Mouse (Mus musculus): Measurements from ENCODE around the gene Dab2ip.

The Dab2ip gene

DNA sequence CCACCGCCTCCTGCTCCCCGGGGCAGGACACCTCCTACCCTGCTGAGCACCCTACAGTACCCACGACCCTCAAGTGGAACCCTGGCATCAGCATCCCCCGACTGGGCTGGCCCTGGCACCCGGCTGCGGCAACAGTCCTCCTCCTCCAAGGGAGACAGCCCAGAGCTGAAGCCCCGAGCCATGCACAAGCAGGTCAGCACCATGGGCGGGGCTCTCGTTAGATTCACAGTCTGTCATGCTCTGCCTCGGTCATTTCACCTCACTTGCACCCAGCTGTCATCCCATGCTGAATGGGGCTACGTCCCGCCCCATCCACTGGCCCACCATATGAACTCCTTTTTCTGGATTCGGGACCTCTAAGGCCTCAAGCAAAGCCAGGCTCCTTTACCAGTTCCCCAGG, 162.5 kb downstream of the Dab2ip start:
- no peak for DNase-seq

DNA sequence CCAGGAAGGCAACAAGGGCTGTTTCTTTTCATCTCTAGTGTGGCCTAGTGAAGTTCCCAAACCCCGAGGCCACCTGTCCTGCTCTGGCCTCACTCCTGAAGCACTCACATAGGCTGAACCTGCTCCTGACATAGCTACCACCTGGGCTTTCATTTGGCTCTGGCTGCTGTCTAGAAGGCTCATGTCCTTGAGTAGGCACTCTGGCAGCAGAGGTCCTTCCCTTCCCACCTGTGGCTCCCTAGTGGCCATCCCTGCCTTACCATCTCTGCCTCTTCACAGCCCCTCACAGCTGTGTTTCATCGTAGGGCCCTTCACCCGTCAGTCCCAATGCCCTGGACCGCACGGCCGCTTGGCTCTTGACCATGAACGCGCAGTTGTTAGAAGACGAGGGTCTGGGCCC, 162.9 kb downstream of the Dab2ip start:
- no peak for DNase-seq

DNA sequence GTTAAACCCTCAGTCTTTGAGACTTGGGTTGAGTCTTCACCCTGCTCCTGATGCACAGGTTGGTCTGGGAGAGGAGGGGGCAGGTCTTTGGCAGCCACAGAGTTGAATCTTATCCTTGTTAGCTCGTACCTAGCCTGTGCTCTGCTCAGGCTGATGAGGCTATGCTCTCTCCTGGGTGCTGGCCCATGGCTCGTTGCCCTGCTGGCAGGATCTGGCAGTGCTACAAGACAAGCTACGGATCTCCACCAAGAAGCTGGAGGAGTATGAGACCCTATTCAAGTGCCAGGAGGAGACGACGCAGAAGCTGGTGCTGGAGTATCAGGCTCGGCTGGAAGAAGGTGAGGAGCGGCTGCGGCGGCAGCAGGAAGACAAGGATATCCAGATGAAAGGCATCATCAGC, 164.8 kb downstream of the Dab2ip start:
- no peak for DNase-seq

DNA sequence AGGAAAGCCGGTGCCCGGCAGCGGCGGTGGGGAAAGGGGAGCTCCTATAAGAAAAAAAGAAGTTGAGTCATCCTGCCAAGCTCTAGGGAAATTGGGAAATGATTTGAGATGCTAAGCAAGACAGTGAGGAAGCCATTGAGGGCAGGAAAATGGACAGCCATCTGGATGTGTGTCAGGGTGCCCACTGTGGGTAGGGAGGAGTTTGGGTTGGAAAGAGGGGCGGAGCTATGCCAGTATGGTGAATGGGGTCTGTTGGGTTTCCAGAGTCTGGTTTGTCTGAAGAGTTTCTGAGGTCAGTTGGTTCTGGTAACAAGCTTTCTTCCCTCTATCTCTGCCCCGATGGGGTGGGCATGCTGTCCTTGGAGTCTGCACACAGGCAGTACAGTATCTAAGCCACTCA, 165.2 kb downstream of the Dab2ip start:
- no peak for DNase-seq

DNA sequence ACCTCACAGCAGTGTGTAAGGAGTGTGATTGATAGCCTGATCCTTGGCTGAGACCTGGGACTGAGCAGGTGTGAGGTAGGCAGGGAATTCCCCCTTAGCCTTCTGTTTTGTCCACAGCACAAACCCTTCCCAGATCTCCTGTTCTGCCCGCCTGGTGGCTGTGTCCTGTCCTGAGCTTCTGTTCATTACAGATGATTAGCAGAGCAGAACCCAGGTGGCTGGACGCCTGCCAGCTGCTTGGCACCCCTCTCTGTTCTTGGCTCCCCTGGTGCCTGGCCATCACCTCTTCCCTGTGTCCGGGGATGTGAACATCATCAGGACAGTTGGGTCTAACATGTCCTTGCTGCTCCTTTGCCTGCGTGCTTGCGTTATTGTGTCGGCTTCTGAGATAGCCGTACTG, 165.6 kb downstream of the Dab2ip start:
- DNase-seq, result no peak

DNA sequence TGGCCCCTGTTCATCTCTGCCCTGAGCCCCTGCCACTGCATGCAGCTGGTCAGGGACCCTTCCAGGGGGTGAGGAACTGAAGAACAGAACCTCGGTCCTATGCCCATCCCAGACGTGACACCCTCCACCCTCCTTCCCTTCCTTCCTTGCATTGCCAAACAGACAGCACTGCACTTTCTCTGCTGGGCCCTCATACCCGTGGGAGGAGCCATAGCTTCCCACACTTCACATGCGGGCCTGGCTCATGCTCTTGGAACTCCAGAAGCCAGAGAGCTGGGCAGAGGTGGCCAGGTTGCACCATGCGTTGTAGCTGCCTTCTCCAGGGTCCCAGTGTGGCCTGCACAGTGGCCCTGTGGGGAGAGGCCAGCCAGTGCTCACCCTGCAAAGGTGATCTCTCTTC, 170.6 kb downstream of the Dab2ip start:
- DNase-seq, result peak; percentile 65

DNA sequence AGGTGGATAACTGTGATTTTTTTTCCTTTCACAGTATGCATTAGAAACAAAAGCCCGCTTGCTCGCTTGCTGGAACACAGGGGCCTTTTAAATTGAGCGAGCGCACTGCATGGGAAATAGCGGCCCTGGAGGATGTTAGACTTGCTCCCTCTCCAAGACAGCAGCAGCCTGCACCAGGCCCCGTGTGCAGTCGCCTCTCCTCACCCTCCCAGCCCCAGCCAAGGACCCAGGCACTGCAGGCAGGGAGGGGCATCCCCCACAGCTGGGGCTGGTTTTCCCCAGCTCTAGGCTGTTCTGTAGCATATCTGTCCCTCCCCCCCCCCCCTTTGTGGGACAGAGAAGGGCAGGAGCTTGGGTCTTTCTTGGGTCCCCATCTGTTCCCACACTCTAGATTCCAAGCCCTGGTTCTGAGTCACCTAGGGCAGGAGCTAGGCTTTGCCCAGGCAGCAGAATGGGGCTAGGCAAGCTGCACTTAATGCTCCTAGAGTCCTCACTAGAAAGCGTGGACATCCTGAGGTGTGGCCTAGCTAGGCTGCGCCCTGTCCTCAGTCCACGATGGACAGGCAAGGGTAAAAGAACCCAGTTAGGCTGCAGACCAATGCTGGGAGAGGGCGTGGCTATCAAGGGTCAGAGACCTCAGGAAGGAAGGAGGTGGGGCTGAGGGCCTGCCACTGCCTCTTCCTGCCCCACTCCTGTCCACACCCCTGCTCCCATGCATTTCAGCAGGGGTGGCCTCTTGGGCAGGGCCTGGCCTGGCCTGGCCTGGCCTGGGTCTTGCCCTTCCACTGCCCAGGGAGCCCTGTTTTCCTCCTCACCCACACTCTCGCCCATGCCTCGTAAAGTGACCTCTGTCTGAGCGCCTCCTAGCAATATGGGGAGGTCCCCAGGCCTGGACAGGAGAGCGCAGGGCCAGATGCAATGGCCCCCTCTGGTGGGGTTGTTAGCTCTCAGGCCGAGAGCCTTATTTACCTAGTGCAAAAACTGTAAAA, 171.3 kb downstream of the Dab2ip start:
- DNase-seq, result no peak

DNA sequence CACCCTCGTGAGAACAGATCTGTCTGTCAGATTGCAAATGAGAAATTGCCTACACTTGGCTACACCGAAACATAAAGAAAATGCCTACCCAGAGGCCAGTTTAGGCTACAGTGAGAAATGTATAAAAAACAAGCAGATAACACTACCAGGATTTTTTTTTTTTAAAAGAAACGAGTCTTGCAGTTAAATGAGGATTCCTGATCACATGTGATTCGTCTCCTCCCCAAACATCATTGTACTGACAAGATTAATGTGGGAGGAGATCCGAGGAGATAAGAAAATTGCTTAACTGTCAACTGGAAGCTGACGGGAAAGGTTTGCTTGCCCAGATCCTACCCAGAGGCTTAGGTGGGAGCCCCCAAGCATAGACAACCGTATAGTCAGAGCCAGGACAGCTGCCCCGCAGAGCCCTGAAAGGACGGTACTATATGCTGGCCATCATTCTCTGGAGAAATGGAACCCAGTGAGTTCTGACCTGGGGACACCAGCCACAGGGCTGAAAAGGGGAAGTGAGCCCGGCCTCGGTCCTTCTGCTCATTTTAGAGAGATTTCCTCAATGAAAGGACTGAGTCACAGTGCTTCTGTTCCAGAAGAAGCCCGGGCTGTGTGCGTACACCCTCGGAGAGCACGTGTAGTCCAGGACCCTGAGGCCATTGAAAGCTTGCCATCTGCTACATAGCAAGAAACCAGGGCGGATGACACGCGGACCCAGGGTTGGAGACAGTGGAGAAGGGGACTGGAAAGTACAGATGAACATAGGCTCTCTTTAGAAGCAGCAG, 173.8 kb downstream of the Dab2ip start:
- DNase-seq, result no peak

DNA sequence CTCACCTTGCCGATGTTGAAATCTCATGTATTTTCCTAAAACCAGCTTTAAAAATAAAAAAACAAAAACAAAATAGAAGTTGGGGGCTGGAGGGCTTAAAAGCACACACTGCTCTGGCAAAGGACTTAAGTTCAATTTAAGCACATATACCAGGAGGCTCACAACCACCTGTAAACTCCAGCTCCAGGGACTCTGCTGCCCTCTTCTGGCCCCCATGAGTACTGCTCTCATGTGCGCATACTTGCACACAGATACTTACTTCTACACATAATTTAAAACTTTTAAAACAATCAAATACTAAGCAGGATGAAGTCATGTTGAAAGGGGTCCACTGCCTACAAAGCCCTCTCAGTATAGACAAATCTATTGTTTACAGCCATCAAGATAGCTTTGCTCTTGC, 176.9 kb downstream of the Dab2ip start:
- no peak for DNase-seq

DNA sequence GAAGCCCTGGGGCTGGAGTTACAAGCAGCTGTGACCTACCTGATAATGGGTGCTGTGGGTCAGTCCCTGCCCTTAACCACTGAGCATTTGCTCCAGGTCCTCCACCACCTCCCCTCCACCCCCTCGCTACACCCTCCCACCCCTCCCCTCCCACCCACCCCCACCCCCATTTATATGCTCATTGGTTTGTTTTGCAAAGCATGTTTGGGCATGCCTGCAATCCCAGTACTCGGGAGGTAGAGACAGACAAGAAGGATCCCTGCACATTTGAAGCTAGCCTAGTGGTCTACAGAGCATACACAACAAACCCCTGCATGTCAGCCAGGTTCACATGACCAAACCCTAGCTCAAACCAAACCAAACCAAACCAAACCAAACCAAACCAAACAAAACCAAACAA, 178.0 kb downstream of the Dab2ip start:
- DNase-seq, result no peak

DNA sequence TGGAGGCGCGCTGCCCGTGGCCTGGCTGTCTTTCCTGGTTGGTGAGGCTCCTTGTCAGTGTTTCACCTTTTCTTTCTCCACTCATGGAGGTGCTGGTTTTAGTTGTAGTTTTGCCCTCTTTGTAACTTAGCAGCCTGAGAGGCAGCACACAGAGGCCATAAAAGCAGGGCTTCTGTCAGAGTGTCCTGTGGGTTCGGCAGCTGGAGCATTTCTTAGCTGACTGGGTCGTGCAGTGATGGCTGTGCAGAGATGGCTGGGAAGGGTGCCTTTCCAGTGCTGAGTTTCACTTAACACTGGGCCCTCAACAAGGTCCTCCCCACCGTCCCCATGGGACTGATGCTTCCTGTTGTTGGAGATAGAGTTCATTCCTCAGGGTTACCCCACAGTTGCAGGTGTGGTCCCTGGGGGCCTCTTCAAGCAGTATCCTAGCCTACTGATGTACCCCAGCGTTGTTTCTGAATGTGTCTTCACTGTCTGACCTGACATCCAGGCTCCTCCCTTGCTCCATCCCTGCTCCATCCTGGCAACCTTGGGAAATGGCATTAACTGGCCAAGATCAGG, 179.5 kb downstream of the Dab2ip start:
- no peak for DNase-seq

DNA sequence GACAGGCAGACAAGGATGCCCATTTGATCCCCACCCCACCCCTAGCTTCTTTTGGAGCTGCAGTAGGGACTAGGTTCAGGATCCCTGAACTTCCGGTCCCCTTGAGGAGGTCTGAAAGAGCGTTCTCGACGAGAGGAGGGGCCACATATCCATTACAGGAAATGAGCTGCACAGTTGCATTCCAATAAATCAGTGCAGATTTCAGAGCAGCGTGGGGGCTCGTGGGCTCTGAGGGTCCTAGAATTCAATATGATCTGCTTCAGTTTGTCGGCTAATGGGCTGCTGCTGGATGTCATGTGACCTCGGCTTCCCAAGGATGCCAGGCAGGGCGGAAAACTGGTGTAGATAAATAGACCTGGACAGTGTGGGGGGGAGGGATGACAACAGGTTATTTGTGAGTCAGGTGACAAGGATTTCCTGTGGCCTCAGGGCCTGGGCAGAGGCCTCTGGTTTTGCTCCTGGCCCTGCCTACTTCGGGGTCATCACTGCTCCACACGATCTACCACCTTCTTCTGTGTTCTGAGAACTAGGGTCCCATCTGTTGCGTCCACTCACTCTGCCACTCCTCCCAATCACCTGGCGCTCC, 181.7 kb downstream of the Dab2ip start:
- DNase-seq, result no peak

DNA sequence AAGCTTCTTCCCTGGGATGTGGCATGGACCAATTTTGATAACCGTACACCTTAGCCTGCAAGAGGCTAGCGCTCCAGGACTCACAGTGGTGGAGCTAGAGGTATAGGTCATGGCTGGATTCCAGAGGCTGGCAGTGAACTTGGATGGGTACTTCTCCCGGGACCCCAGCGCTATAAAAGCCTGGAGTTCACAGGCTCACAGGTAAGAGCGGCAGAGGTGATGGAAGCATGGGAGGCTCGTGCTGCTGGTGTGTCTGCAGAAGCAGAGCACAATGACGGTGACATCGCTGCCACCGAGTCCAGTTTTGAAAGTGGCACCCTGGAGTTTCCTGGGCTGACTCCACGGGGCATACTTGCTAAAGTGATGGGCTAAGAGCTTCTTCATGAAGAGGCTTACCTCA, 187.8 kb downstream of the Dab2ip start:
- DNase-seq, result no peak

DNA sequence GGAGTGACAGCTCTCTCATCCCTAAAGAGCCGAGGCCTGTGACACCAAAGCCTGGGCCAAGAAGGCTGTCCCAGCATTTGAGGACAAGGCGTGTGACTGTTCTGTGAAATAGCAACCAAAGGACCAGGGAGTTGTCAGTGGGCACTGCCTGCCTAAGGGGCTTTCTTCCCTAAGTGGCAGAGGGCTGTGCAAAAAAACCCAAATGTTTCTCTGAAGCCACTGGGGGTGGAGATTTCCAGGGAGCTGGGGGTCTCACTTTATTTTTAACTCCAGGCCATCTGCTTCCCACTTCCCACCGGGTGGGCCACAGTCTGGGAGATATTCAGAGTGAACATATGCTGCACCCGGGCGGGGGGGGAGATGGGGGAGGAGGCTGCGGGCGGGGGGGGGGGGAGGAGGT, 188.6 kb downstream of the Dab2ip start:
- DNase-seq, result no peak

DNA sequence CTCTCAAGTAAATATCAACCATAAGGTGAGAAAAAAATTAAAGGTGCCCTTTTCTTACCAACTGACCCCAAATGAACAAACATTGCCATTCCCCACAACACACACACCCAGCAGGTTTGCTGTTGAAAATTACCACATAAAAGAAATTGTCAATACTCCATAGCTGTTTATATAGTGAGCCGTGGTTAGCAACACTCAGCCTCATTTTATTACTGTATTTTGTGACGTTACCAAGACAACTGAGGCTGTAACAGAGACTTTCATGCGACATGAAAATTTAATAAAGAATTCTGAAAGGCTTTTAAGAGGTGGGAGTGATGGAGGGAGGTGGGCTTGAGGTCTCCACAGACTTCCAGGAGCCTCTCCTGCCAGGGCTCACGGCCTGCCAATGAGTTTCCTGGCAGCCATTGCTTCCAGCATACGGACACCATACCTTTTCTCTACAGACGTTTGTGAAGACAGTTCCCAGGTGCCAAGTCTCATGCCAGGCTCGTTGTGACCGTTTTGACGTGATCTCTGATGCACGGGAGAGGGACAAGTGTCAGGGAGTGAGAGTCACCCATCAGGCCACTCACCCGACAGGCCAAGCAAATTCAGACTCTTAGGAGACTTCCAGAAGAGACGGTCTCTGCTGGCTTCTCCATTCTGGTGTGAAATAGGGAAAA, 189.4 kb downstream of the Dab2ip start:
- DNase-seq, result no peak

DNA sequence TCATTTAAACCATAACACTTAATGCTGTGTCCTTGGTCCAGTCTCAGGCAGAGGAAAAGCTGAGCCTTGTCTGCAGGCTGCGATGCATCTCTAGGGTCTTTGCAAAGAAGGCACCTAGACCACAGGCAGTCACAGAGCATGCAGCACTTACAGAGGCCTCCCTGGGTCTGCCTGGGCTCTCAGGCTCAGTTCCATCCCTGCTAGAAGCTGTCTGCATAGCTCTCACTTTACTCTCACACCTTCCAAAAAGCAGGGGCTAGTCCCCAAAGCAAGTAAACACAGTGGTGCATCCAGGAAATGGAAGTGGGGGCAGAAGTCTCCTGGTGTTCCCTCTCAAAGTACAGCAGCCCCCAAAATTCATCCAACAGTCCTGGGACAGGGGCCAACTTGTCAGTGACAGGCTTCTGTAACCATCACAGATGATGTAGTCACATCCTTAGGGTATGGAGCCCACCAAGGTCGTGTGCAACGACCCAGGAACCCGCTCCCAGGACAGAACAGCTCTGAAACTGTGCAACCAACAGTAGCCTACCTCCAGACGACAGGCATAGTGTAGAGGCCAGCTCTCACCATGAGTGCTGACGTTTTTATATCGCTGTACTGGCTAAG, 192.6 kb downstream of the Dab2ip start:
- no peak for DNase-seq

DNA sequence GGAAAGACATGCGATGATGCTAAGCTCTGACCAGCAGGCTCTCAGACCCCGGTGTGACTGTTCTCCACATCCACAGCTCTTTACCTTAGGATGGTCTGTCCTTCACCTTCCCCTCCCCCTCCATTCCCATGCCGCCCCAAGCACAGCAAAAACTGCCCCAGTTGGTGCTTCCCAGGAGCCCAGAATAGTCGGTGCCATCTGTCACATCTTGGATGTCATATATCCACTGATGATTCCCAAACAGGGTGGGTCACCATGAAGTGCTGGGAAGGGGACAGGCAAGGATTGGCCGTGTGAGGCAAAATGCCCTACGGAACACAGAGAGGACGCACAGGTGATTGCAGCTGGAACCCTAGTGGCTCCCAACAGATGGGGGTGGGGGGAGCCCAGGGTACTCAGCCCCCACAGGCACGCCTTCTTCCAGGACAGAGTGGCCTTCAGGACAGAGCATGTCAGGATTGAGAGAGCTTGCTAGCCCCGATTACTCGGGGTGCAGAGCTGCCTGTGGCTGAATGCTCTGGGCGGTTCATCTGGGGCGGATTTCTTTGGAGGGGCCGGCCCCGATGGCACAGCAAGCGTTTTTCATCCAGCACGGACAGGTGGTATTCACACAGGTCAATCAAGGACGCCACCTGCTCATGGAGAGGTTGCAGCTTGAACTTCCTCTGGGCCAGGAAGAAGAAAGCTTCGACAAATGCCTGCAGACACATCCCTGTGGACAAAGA, 193.9 kb downstream of the Dab2ip start:
- DNase-seq, result no peak

DNA sequence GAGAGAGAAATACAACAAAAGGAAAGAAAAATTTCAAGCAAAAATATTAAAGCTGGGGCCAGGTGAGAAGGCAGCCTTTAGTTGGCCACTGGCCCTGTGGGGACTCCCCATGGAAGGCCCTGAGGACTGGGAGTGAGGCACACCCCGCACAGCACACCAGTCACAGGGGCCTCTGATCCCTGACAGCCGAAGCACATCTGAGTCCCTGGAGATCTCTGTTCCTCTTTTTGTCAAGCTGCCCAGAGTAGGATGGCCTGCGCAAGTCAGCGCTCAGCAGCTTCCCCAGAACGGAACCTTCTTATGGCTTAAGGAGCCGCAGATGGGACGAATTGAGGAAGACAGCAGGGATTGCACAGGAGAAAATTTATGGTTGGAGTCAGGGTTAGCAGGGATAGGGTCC, 198.4 kb downstream of the Dab2ip start:
- no peak for DNase-seq

DNA sequence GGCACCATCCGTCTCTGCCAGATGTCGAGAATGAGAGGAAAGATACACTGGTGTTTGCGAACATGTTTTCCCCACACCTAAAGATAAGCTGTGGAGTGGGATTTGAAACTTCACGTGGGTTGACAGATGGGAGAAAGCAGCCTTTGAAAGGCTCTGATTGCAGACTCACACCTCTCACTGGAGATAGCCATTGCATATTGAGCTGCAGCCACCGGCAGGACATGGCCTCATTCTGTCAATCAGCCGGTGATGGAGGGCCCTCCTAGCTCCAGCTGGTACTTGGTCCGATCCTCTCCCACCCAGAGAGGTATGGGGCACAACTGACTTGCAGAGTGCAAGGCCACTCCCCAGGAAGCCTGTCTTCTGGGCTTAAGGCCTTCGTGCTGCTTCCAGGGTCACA, 202.3 kb downstream of the Dab2ip start:
- DNase-seq, result no peak

DNA sequence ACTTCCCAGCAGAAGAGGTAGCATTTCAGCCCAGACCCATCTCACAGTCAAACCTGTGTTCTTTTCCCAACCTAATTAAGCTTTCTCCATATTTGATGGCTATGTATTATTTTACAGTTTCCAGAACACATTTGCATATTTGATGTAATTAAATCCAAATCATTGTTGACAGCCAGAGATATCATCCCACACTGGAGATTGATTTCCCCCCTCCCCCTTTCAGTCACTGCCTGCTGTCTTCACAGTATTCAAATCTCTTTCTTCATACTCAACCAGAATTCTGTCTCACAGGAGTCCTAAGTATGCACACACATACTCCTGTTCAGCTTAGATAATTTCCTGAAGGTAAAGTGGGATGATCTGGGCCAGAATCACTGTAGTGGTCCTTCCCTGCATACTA, 202.8 kb downstream of the Dab2ip start:
- DNase-seq, result no peak

DNA sequence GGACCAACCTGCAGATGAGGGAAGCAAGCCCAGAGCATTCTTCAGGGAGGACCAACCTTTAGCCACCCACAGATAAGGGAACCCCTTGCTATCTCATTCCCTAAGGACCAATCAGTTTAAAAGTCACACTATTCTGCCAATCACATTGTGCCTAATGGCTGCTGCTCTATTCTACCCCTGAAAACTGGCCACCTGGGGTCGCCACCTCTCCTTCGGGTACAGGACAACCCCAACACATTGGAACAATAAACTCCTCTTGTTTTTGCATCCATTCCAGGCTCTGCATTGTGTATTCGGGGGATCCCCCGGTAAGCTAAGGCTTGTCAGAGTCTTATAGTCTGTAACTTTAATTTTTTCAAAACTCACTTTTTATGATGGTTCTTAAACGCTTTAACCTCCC, 203.4 kb downstream of the Dab2ip start:
- DNase-seq, result no peak

DNA sequence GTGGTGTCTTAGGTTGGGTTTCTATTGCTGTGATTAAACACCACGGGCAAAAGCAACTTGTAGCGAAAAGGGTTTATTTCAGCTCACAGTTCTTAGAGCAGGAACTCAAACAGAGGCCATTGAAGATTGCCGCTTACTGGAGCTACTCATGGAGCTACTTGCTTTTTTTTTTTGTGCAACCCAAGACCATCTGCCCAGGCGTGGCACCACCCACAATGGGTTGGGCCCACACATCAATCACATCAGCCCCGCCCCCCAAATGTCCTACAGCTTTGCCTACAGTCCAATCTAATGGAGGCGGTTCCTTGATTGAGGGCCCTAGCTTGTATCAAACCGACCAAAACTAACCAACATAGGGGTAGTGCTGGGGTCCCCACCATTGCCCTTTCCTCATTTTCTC, 205.8 kb downstream of the Dab2ip start:
- no peak for DNase-seq
